Mouse (Mus musculus) right cerebral cortex, postnatal 14 days (tissue): ENCODE data around the gene Atg4d.
"Not testable (repeated sequence)": the region's sequence is repeated elsewhere in the genome, so short reads cannot be mapped to it uniquely, and the experiment has no call there.

Source experiments
- DNase-seq: peaks from one replicate; pipeline ENCODE4 v3.0.0; 2022

Gene Atg4d

GRCm38 (mm10) chr9:21275013-21275710 is 10.1 kb downstream of the Atg4d start:
- DNase-seq, result no peak

GRCm38 (mm10) chr9:21275727-21276126 is 10.6 kb downstream of the Atg4d start:
- DNase-seq, result no peak

GRCm38 (mm10) chr9:21276307-21276706 is 11.2 kb downstream of the Atg4d start:
- DNase-seq, result no peak

GRCm38 (mm10) chr9:21277776-21278175 is 12.7 kb downstream of the Atg4d start:
- DNase-seq, result no peak

GRCm38 (mm10) chr9:21283591-21283990 is 18.5 kb downstream of the Atg4d start:
- DNase-seq, result no peak

GRCm38 (mm10) chr9:21283994-21284393 is 18.9 kb downstream of the Atg4d start:
- no peak for DNase-seq

- DNase-seq, result no peak
These were observed 21.7 kb downstream of the Atg4d start for GRCm38 (mm10) chr9:21286753-21287152.

GRCm38 (mm10) chr9:21287571-21288402 is 22.7 kb downstream of the Atg4d start, which contains the start of gene Kri1:
Gene Kri1, minus strand, starts transcription at chr9:21287969.
- DNase-seq, result peak; percentile 96

GRCm38 (mm10) chr9:21288404-21289336 is 23.6 kb downstream of the Atg4d start:
- no peak for DNase-seq

- no peak for DNase-seq
These were observed 24.2 kb downstream of the Atg4d start for GRCm38 (mm10) chr9:21289337-21289671.

GRCm38 (mm10) chr9:21290589-21290988 is 25.5 kb downstream of the Atg4d start:
- no peak for DNase-seq

- peak; percentile 99 for DNase-seq
These were observed 26.1 kb downstream of the Atg4d start, which contains the start of gene Cdkn2d for GRCm38 (mm10) chr9:21291022-21291787. Gene Cdkn2d, minus strand, starts transcription at chr9:21291407.

- DNase-seq, result not testable (repeated sequence)
These were observed 26.8 kb downstream of the Atg4d start for GRCm38 (mm10) chr9:21291868-21292267.

- no peak for DNase-seq
These were observed 27.2 kb downstream of the Atg4d start for GRCm38 (mm10) chr9:21292271-21292670.

- no peak for DNase-seq
These were observed 33.9 kb downstream of the Atg4d start for GRCm38 (mm10) chr9:21299014-21299413.

- DNase-seq, result no peak
These were observed 40.0 kb downstream of the Atg4d start for GRCm38 (mm10) chr9:21305065-21305464.

GRCm38 (mm10) chr9:21309150-21309741 is 44.2 kb downstream of the Atg4d start:
- DNase-seq, result no peak

- DNase-seq, result no peak
These were observed 46.6 kb downstream of the Atg4d start for GRCm38 (mm10) chr9:21311695-21312094.

GRCm38 (mm10) chr9:21312134-21312533 is 47.0 kb downstream of the Atg4d start, which contains the start of gene Ap1m2:
Gene Ap1m2, minus strand, starts transcription at chr9:21312337.
- peak; percentile 14 for DNase-seq

GRCm38 (mm10) chr9:21313394-21313793 is 48.3 kb downstream of the Atg4d start:
- DNase-seq, result peak; percentile 78

GRCm38 (mm10) chr9:21314367-21315140 is 49.5 kb downstream of the Atg4d start:
- DNase-seq, result no peak
